ENCODE assay signal across 8 mouse cellular contexts in genomic region chr11:94211651-94212488, GRCm38 (mm10). TPM values are rescaled to one million over a fixed set of nuclear protein-coding genes. Genes with fewer than 3 reads are reported as not detected.
DNase-seq lines count a peak whose midpoint lies in the region; ATAC-seq and TF ChIP-seq lines count a peak whose summit lies in the region.

No protein-coding gene starts in this region.

- H3K4me1 ChIP-seq in ES-E14 (ENCODE audit: control insufficient read depth in 2 of 2, insufficient read depth in 2 of 2, low read length in 2 of 2, poor library complexity in 1 of 2): peaks cover 3 to 8% of the 10 kb centered on the region in 2 experiments; a peak in 2 of 4 replicates
- peaks cover 44% of the 10 kb centered on the region for H3K4me1 ChIP-seq in forebrain, embryonic 15.5 days

- WGBS in forebrain, embryonic 15.5 days: 0% methylated on average over 48 of the region's 61 CpGs

- peak overlapping the region; percentile 80 to 94 for H3K4me3 ChIP-seq in ES-E14 (ENCODE audit: insufficient read depth in 1 of 2, low read depth in 1 of 2, low read length in 2 of 2, poor library complexity in 1 of 2, severe bottlenecking in 1 of 2)
- peak overlapping the region; percentile 93 for H3K4me3 ChIP-seq in forebrain, embryonic 15.5 days

- in situ Hi-C loops in ES-E14 (cut with MboI; ENCODE audit: low sequenced_read_pairs in 2 of 2, unreplicated experiment in 2 of 2): no loop called here

- ATAC-seq in forebrain, embryonic 15.5 days (replicated peaks): peak; percentile 34

- intact Hi-C loops in heart, postnatal 36 days (cut with DNase I): loop anchor here (2.0 to 10.0 kb wide), 3 partner anchors 51 to 247 kb away; partner anchors contain the start of genes Gm20390, Nme1 and Spag9

- H3K36me3 ChIP-seq in ES-E14 (ENCODE audit: control insufficient read depth, insufficient read depth, low read length, poor library complexity, severe bottlenecking): peaks cover 12% of the 10 kb centered on the region
- H3K36me3 ChIP-seq in forebrain, embryonic 15.5 days: peaks cover 9% of the 10 kb centered on the region

- H3K9ac ChIP-seq in ES-E14 (ENCODE audit: insufficient read depth, low read depth, low read length, poor library complexity, severe bottlenecking): peak overlapping the region; percentile 93
- peak overlapping the region; percentile 92 for H3K9ac ChIP-seq in forebrain, embryonic 15.5 days (replicated peaks)

- peak overlapping the region; percentile 91 for H3K27ac ChIP-seq in ES-E14 (ENCODE audit: insufficient read depth, low read depth, low read length, poor library complexity, severe bottlenecking)
- peak overlapping the region; percentile 99 for H3K27ac ChIP-seq in forebrain, embryonic 15.5 days (replicated peaks)

- no peak for DNase-seq in ES-E14 (ENCODE audit: low read depth, low spot score)
- DNase-seq in cerebellum, adult 18-20 months: peak; percentile 75 to 82
- peak; percentile 72 to 85 for DNase-seq in heart, postnatal 36 days
- DNase-seq in layer of hippocampus, adult 9-11 months: peak; percentile 57
- peak; percentile 81 for DNase-seq in lung, postnatal 10 days
- peak; percentile 78 for DNase-seq in ovary, postnatal 36 days (ENCODE audit: low spot score)
- peak; percentile 37 for DNase-seq in urinary bladder, postnatal 10 days (ENCODE audit: low spot score)

- H3K4me2 ChIP-seq in forebrain, embryonic 15.5 days (replicated peaks): peak overlapping the region; percentile 54

- no peaks in the 10 kb centered on the region for H3K9me3 ChIP-seq in ES-E14 (ENCODE audit: control insufficient read depth, insufficient read depth, low read depth, low read length)
- H3K9me3 ChIP-seq in forebrain, embryonic 15.5 days: no peaks in the 10 kb centered on the region

- no peaks in the 10 kb centered on the region for H3K27me3 ChIP-seq in forebrain, embryonic 15.5 days

TF ChIP-seq in ES-E14, 5 proteins besides CTCF, POLR2A, EP300 and RAD21:
- TF ChIP-seq ZC3H11A (IDR thresholded peaks at IDR 0.05; ENCODE audit: borderline replicate concordance, low read depth, low read length) (no peak), CHD2 (IDR thresholded peaks at IDR 0.05; ENCODE audit: low read depth, low read length) (no peak), MAFK (IDR thresholded peaks at IDR 0.05; ENCODE audit: insufficient read depth, low read depth, low read length) (no peak)

RNA-seq across cellular contexts. Expression of gene Tob1, which starts 0.6 kb away (rescaled TPM):
- 10.8 and 11.3 TPM in 2 replicates for total RNA-seq in ES-E14 (2012; rRNA removed)
- 45.8 and 46.5 TPM in 2 replicates for polyA plus RNA-seq in forebrain, embryonic 15.5 days (2015; fragmentation: Nextera tagmentation; extraction: Ambion mirVana)
- total RNA-seq in heart, postnatal 36 days (2021): 10 to 100 TPM; 53.0 to 55.2 TPM

RNA-seq across cellular contexts. Expression of gene Wfikkn2, which starts 33.9 kb away (rescaled TPM):
- total RNA-seq in ES-E14 (2012; rRNA removed): 0.31 and 0.53 TPM in 2 replicates
- 3.7 and 7.9 TPM in 2 replicates for polyA plus RNA-seq in forebrain, embryonic 15.5 days (2015; fragmentation: Nextera tagmentation; extraction: Ambion mirVana)
- total RNA-seq in heart, postnatal 36 days (2021): 1 to 10 TPM; 4.0 to 4.2 TPM
